Mouse (Mus musculus) cortical plate, adult 2 months (tissue): Measurements from ENCODE around the gene Foxp1. TPM values are rescaled to one million over a fixed set of nuclear protein-coding genes. Genes with fewer than 3 reads are reported as not detected.

Experiments
- H3K27ac ChIP-seq: fragments of 200-500 bp; 2 replicates; pipeline ENCODE4 v1.5.1; 2012; ENCODE audit warnings: low read length, control low read depth, inconsistent platforms; ENCODE audit not compliant: insufficient read depth
- H3K4me1 ChIP-seq: fragments of 200-500 bp; 2 replicates; pipeline ENCODE4 v1.6.1; 2011; ENCODE audit warnings: low read length; ENCODE audit not compliant: control insufficient read depth, insufficient read depth
- H3K4me3 ChIP-seq: fragments of 200-500 bp; 2 replicates; pipeline ENCODE4 v1.5.1; 2011; ENCODE audit warnings: mild to moderate bottlenecking, low read length, control low read depth; ENCODE audit not compliant: insufficient read depth
- CTCF ChIP-seq: fragments of 200-500 bp; IDR thresholded peaks from 2 replicates; pipeline ENCODE4 v1.5.1; 2011; ENCODE audit warnings: mild to moderate bottlenecking, control low read depth, low read length; ENCODE audit not compliant: insufficient read depth; ENCODE audit errors: extremely low read depth
- POLR2A ChIP-seq: fragments of 200-500 bp; IDR thresholded peaks from 2 replicates; pipeline ENCODE4 v1.6.1; 2011; ENCODE audit warnings: mild to moderate bottlenecking, low read length, control low read depth; ENCODE audit not compliant: insufficient read depth; ENCODE audit errors: extremely low read depth
- polyA plus RNA-seq: library from polyadenylated mRNA; depleted of rRNA; stranded (reverse); fragments of >200 nt; gene quantifications from 2 replicates; pipeline ENCODE4 v1.2.3, GENCODE M21; 2012

The Foxp1 gene
- polyA plus RNA-seq, 1 experiment, result 99.2 TPM

DNA sequence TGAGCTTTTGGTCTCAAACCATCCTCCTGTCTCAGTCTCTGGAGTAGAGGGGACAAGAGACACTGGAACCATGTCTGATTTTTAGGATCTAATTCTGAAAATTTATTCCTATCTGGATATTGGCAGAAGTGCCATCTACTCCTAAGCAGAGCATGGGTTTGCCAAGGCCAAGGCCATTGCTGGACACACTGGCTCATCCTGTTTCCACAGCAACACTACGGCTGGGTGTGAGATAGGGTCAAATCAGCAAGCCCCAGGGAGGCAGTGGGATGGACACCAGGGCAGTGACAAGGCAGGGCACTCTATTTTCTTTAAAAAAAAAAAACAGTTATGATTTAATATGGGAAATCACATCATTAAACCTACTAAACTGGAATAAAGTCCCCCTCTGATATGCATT is 405.1 kb downstream of the Foxp1 start:
- Histone ChIP-seq H3K4me1 (no peaks in the 10 kb centered on the region), H3K4me3 (no peak overlapping the region), H3K27ac (no peak overlapping the region)
- no peak for TF ChIP-seq POLR2A
- no peak for TF ChIP-seq CTCF

DNA sequence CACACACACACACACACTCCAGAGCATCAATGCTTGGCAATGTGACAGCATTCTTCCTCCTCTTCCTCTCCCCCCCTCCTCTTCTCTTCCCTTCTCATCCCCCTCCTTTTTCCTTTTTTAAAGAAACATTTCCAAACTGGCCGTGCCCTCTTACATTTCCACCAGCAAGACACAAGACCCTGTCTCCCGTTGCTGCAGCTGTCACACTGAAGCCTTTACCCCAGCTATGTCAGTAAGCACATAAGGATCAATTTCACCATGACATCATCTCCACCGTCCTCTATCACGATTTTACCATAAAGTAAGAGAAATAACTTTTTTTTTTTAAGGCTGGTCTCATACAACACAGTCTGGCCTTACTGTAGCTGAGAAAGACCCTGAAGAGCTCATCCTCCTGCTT is 410.7 kb downstream of the Foxp1 start:
- Histone ChIP-seq H3K4me1 (no peaks in the 10 kb centered on the region), H3K4me3 (no peak overlapping the region), H3K27ac (no peak overlapping the region)
- no peak for TF ChIP-seq CTCF

DNA sequence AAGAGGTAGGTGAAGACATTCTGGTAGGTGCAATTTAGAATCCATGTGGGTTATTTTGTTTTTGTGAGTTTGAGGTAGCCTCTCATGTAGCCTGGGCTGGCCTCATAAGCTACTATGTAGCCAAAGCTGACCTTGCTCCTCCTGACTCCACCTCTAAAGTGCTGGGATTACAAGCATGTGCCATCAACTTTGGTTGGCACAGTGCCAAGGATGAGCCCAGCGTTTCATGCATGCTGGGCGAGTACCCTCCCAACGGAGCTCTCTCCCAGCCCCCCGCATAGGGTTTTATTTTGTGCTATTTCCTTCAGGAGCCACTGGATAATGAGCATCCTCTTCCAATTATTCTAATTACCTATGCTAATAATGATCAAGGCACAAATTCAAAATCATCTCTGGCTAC is 414.1 kb downstream of the Foxp1 start:
- H3K4me3 ChIP-seq, result no peak overlapping the region
- no peak for TF ChIP-seq POLR2A
- TF ChIP-seq CTCF, result no peak
- H3K27ac ChIP-seq, result no peak overlapping the region
- H3K4me1 ChIP-seq, result no peaks in the 10 kb centered on the region

DNA sequence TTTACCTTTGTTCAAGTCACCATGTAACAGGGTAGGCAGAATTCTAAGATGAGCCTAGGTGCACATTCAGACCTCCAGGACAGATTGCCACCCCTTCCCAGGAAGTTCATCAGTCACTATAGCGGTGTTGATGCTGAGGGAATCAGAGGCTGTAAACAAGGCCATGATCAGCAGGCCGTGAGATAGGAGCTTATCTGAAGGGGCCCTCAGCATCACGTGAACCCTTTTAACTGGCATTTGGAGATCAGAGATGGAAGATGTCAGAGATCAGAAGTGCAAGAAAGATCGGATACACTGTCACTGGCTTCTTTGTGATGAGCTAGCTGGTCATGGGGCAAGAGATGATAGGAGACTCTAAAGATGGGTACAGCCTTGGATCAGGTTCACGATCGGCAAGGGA is 414.8 kb downstream of the Foxp1 start:
- Histone ChIP-seq H3K4me1 (no peaks in the 10 kb centered on the region), H3K4me3 (no peak overlapping the region), H3K27ac (no peak overlapping the region)
- no peak for TF ChIP-seq CTCF
- TF ChIP-seq POLR2A, result no peak

DNA sequence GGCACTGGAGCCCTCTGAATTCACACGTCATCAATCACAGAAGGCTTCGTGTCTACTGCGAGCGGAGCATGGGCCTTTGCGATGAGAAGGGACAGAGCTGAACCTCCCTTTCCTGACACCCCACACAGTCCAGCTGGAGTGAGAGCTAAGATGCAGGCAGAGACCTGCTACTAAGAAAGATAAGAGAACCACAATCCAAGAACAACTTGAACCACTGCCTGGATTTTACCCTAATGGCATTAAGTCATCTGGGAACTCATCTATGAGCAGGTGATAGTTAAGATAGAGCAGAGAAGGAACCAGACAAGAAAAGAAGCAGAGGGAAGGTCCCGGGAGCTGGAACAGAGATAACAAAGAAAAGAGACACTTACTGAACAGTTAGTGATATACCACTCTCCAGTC is 415.4 kb downstream of the Foxp1 start:
- no peaks in the 10 kb centered on the region for H3K4me1 ChIP-seq
- H3K4me3 ChIP-seq, result no peak overlapping the region
- TF ChIP-seq CTCF (no peak), POLR2A (no peak)
- no peak overlapping the region for H3K27ac ChIP-seq

DNA sequence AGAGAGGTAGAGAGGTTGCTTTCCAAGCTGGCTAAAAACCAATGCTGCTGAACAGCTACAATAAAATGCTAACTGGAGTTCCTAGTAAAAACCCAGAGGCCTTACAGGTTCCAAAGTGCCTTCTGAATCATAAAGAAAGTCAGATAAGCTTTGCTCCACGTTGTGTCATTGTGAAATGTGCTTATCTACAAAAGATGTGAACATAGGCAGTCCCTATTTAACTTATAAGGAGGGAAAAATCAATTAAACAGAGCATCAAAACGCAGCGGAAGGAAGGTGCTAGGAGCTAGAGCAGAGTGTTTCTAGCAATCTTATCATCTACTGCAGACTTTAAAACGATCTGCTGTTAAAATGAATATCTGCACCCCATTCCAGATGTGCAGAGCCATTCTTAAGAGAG is 416.5 kb downstream of the Foxp1 start:
- no peak overlapping the region for H3K4me3 ChIP-seq
- TF ChIP-seq POLR2A, result no peak
- TF ChIP-seq CTCF, result no peak
- H3K4me1 ChIP-seq, result peaks cover 3% of the 10 kb centered on the region; the same call in 1 of the 2 replicates
- H3K27ac ChIP-seq, result no peak overlapping the region

DNA sequence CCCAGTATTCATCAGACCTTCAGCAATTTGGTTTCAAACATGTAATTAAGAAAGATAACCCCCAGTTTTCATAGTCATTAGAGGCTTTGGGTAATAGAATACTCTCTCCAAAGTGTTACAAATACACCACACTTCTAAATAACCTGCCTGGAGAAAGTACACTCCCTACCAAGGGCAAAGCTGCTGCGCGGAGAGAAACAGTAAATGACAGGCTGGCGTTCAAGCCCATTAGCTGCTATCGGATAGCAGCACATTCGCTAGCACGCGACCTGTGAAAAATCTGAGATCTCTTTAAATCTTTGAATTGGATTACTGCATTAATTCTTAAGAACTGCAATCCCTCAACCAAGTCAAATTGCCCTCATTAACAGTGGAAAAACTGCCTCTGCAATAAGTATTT is 418.1 kb downstream of the Foxp1 start:
- H3K27ac ChIP-seq, result no peak overlapping the region
- no peak overlapping the region for H3K4me3 ChIP-seq
- no peak for TF ChIP-seq POLR2A
- no peak for TF ChIP-seq CTCF
- H3K4me1 ChIP-seq, result peaks cover 3% of the 10 kb centered on the region; the same call in 1 of the 2 replicates

DNA sequence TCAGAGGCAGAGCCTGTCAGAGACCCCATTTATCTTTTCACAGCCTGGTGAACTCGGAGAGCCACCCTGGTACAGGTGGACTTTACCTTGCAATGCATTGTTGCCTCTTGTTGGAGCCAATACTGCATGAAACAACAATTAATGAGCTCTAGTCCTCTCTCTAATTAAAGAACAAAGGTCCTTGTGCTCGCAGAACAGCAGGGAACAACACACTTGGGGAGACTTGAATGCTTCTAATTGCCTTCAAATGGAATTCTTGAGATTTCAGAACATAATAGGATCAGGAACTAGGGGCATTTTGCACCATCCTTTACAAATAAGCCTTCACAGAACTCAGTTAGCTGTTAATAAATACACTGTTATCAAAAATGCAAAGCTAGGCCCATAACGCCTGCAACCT is 418.6 kb downstream of the Foxp1 start:
- H3K27ac ChIP-seq, result no peak overlapping the region
- no peak overlapping the region for H3K4me3 ChIP-seq
- TF ChIP-seq CTCF (no peak), POLR2A (no peak)
- H3K4me1 ChIP-seq, result peaks cover 3% of the 10 kb centered on the region; the same call in 1 of the 2 replicates

DNA sequence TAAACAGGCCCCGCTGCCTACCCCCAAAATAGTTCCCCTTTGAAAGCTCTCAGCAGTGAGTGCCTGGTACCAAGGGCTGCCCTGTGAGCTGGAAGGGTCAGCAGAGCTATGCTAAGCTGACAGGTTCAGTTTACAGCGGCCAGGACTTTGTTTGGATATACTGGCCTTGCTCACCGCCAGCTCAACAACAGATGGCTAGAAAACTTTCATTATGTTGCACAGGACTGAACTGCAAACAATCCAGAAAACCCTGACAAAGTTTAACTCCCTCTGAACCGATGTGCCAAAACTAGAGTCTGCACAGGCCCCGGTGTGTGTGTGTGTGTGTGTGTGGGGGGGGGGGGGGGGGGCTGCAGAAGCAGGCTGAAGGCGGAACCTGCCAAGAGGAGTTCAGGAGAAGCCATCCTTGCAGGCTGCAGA is 421.0 kb downstream of the Foxp1 start:
- Histone ChIP-seq H3K4me3 (no peak overlapping the region), H3K27ac (no peak overlapping the region), H3K4me1 (peaks cover 3% of the 10 kb centered on the region; the same call in 1 of the 2 replicates)
- TF ChIP-seq POLR2A, result no peak
- TF ChIP-seq CTCF, result no peak

DNA sequence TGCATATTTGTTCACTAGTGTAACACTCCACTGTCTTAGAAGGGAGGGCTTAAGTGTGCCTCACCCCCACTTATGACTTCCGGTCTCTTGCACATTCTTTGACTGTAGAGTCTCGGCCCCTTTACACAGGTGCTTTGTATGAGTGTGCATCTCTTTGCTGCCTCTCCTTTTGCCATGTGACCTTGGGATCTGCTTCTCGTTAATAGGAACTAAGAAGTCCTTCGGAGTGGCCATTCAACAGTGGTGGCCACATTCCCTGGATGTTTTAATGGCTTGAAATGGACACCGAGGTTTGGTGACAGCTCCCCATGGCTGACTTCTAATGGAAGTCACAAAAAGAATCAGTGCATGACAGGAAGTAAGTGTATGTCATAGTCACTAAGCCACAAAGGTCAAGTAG is 422.2 kb downstream of the Foxp1 start:
- Histone ChIP-seq H3K4me1 (peaks cover 3% of the 10 kb centered on the region; the same call in 1 of the 2 replicates), H3K4me3 (no peak overlapping the region), H3K27ac (no peak overlapping the region)
- TF ChIP-seq POLR2A, result no peak
- TF ChIP-seq CTCF, result no peak

DNA sequence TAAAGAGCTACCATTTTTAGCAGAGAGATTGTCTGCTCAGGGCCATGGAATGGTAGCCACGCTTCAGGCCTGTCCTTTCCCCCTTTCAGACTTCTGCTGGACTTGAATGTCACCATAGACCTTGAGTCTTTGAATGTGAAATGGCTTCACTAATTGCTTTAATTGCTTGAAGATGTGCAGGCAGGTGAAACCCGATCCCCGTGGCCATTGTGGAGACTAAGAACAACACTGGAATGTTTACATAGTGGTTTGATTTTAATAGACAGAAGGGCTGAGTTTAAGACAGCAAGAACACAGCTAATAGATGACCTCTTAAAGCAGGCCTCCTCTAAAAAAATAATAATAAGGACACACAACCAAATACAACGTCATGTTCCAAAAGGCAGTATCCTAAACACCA is 422.7 kb downstream of the Foxp1 start:
- TF ChIP-seq POLR2A (no peak), CTCF (no peak)
- H3K4me1 ChIP-seq, result peaks cover 3% of the 10 kb centered on the region; the same call in 1 of the 2 replicates
- no peak overlapping the region for H3K27ac ChIP-seq
- no peak overlapping the region for H3K4me3 ChIP-seq
